Mouse (Mus musculus): Measurements from ENCODE around the gene Csmd2. TPM values are rescaled to one million over a fixed set of nuclear protein-coding genes. Genes with fewer than 3 reads are reported as not detected.

Csmd2 gene
- not detected for total RNA-seq (2021)
- long read RNA-seq, experiment 1 = 0 reads
- long read RNA-seq, experiment 2 = 0 reads

DNA sequence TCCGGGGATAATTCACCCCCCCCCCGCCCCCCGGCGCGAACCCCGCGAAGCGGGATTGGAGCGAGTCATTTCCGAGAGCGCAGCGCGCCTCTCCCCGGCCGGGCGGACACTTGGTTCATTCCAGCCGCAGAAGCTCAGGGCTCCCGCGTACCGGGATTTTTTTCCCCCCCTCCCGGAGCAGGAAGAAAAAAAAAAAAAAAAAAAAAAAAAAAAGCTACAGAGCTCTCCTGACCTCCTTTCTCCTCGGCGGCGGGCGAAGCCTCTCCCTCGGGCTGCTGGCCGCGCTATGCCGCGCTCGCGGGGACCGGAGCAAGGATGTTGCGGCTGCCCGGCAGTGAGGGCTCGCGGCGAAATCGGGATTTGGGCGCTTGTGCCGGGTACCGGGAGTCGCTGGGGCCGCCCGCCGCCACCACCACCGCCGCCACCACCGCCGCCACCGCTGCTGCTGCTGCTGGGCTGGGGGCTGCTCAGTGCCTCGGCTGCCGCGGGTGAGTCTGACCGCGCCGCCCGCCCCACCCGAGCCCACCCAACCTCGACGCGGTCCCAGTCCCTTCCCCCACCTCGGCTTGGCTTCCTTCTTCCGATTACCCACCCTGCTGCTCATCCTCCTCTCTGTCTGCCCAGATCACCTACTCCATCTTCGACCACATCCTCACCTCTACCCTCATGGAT, at the start of gene Csmd2:
Gene Csmd2 (plus strand): TSS at position 74 of the 672 bp plus-strand sequence.
- DNase-seq = no peak

DNA sequence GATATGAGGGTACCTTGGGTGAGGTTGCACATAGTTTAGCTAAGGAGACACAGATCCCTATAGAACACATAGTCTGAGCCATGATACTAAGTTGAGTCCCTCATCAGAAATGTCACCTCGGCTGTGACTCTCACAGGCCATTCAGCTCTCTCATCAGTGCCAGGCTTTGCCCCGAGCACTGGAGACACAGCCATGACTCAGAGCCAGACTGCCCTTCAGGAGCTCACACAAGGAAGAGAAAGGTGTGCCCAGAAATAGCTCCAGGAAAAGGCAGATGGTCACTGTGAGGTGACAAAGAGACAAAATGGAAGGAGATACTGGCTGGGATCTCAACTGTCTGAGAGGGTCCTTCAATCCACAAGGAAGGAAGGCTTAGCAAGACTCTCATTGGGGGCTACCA, 40.0 kb upstream of the Csmd2 start:
- no peak for DNase-seq

DNA sequence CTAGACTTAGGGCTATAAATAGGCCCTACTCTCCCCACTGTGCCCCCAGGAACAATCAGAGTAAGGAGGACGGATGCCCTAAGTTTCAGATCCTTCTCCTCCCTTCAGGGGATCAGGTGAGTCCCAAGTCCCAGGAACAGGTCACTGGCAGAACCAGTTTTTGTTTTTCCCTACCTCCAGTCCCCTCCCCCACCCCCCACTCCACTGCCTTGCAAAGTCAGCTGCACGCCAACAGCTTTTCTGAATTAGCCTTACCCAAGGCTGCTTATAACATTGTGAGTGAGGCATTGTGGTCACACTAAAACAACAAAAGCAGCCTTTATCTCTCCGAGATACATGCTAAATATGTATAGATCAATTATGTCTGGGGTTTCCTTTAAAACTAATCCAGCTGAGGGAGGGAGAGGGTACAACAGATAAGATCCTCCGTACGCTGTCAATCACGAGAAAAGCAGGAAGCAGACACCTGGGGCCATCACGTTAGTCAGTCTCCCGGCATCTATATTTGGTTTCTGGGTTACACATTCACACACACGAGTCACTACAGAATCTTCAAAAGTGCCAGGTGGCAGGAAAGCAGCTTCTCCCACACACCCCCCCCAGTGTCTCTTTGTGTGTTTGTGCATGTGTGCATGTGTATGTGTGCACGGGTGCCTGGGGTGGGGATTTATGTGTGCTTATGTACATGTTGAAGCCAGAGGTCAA, 34.5 kb upstream of the Csmd2 start:
- no peak for DNase-seq

DNA sequence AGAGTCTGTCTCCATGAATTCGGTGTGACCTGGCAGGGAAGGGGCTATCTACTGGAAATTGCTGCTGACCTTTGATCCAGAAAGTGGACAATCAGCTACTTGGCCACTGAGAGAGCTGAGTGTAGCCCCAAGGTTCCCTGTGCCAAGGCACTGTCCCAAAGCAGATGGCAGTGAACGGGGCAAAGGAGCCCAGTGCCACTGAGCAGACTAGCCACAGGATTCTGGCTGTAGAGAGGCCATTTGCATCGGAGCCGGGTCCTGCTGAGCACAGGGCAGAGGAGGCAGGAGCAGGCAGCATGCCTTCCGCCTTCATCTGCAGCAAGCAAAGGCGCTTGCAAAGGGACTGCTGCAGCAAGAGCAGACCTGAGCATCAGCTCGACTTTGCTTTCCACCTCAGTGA, 18.6 kb upstream of the Csmd2 start:
- no peak for DNase-seq

DNA sequence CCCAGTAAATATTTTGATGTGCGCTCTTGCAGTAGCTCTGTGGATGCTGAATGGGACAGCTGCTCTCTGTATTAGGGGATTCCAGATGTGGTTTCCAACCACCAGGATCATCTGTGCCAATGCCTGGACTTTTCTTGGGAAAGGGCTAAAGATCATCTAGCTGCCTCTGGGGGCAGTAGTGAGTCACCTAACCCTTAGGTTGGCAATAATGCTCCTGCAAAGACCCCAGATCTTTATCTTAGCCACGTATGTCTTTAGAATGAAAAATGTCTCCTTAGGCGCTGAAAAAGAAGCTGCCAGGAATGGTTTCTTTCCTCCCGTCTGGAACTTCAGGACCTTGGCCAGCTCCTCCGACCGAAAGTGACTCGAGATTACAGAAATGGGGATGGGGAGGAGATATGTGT, 17.6 kb upstream of the Csmd2 start:
- DNase-seq = no peak

DNA sequence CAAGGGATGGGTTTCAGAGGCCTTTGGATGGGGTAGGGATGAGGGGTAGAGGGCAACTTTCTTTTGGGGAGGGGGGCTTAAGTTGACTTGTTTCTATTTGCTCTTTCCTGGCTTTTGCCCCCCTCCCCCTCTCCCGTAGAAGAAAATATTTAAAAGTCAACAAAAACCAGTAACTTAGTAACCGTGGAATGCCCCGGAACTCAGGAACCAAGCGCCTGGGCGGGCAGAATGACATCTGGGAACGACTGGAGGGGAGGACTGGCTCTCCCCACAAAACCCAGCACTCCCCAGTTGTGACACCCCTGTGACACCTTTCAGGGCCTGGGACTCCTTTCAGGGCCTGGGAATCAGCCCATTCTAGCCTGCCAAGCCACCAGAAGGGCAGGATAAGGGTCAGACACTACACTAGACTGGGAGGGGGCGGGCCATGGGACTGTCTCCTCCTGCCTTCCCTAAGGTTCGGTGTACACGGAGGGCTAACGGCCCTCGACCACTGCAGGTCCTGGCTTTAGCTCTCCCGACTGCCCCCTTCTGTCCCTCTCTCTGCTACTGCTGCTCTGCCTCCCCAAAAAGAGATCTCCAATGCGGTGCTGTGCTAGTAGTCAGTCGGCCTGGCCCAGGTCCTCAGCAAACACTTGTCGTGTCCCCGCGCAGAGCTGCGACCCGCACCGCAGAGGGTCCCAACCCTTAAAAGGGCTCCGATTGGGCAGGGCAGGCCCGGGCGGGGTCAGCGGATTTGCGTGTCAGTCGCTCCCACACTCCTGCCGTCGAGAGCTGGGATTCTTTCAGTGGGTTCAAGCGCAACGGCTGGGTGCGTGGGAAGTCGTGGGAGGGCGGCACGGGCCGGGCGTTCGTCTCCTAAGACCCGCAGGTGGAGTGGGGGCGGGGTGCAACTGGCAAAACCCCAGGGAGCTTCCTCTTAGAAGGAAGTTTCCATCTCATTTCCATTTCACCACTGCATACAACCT, 16.5 kb upstream of the Csmd2 start, which contains the start of gene CK137956:
Gene CK137956 (minus strand): TSS at position 51 of the 968 bp plus-strand sequence.
- DNase-seq = no peak

DNA sequence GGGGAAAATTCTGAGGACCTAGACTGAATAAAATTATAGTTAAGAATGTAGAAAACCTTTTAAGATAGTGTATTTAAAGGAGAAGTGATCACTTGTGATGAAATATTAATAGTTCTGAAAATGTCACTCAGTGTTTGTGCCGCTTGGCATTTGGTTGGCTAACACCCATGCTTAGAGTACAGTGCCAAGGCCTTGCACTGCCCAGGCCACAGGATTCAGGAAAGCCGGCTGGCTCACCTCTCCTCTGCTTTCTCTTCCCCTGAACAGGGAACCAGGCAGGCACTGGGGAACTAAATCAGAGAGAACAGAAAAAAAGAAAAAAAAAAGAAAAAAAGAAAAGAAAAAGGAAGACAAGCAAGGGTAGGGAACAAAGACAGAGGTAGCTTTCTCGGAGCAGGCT, 14.7 kb upstream of the Csmd2 start:
- no peak for DNase-seq

DNA sequence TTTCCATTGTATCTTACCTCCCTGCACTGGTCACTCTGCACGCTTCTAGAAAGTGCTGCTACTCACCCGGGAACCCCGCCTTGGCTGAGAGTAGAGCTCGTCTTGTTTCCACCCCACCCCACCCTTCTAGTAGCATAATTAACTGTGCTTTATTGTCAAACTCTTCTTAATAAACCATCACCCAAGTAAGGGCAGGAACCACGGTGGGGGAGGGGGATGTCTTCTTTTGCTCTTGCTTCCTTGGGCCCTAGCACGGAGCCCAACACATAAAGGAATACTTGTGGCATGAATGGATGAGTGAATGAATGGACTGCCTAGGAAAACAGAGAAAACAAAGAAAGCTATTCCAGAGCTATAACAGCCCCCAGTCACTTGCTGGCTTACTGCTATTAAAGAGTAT, 6.5 kb upstream of the Csmd2 start:
- DNase-seq = no peak

DNA sequence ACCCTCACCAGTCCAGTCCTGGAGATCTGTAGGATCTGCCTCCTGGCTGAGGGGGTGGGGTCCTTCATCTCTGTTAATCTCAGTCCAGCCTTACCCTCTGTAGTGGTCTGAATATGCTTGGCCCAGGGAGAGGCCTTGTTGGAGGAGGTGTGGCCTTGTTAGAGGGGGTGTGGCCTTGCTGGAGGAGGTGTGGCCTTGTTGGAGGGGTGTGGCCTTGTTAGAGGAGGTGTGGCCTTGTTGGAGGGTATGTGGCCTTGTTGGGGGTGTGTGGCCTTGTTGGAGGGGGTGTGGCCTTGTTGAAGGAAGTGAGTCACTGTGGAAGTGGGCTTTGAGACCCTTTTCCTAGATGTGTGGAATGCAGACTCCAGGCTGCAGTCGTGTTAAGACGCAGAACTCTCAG, 3.2 kb upstream of the Csmd2 start:
- no peak for DNase-seq

DNA sequence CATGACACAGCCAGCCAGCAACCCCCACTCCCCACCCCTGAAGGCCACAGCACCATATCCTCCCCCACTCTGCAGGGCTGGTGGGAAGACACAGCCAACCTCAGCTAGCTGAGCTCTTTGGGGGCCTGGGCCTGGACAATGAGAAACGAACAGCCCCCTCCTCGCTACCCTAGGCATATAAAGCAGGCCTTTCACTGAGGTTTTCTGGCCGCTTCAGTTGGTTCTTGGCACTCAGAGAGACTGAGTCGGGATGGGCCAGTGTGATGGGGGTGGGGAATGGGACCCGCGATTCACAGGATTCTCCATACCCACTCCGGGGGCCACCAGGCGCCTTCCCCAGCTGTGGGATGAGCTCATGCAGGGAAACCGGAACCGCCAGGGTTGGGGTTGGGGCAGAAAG, 1.8 kb upstream of the Csmd2 start:
- no peak for DNase-seq

DNA sequence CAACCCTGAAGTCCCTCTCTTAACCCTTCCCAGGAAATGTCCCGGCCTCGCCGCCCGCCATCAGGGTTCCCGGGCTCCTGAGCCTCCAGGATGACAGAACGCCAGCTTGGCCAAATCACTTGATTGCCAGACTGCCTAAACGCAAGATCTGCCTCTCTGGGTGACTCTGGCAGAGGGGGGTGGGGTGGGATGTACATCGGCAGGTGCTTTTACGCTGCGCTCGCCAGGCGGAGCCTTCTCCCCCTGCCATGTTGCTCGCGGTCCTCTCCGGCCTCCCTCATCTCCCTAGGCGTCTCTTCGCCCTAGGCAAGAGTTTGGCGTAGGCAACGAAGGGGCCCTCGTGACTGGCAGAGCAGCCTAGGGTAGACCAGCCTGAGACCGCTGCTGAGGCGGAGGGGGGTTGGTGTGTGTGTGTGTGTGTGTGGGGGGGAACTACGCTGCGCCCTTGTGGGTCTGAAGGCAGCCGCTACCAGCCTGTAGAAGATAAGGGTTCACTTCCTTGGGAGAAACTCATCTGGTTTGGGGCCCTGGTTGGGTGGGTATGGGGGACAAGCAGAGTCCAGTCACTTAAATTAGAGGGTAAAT, 1.1 kb upstream of the Csmd2 start:
- DNase-seq = no peak

DNA sequence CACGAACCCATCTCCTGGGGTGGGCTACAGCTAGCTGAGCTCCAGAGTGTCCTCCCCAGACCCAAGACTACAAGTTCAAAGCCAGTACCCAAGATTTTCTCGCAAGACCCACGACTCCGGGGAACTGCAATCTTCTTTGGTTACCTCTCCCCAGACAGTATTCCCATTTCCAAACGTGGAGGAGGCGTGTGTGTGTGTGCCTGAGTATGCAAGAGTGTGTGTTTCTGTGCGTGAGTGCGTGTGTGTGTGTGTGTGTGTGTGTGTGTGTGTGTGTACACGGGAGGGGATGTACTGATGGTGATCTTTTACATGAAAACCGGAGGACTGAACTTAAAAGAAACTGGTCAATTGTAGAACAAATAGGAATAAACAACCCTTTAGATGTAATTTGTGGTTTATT, 387 bp upstream of the Csmd2 start:
- DNase-seq = no peak

DNA sequence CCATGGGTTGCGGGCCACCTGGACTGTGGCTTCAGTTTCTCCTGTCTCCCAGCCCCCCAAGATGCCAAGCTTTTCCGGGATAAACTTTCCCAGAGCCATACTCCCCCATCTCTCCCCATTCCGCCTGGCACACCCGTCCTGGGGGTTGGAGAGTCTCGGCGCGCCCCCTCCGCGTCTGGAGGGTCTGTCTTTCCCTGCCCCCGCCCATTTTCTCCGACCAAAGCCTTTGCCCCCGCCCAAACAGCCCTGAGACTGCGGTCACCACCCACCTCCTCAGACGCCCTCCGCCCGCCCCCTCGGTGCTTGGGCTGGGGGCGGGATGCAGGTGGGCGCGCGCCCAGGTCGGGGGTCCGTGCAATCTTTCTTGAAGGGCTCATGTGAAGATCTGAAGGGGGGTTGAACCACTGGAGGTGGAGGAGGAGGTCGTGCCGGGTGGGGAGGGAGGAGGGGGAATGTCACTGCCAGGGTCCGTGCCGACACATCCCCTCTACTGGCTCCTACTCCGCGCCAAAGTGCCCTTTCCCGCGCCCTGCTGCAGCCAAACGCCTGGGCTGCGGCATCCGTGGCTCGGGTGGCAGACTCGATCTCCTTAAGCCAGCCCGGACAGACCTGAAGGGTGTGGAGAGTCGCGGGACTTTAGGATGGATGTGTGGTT, 996 bp downstream of the Csmd2 start:
- no peak for DNase-seq

DNA sequence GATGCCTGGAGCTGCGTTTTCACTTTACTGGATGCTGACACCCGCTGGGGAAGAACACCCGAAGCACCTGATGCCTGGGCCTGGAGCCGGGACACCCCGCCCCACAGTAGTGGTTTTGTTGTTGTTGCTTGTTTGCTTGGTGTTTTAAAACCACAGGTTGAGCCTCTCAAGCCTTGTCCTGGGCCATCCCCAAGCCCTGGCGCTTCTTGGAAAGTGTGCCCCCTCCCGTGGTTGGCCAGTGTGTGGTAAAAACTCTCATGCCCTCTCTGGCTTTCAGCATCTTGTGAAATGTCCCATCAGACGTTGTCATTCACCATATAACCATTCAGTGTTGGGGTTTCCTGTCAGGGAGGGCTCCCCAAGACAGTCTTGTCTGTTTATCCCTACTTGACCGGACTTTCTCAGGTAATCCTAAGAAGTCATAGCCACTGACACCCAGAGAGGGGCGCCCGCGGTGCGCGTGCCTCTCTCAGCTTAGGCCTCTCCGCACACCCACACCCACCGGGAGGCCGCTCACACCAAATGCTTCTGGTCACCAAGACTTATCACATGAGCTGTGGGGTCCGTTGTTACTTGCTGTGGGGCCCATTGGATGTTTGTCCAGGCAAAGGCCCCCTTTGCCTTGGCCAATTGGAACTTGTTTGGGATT, 1.8 kb downstream of the Csmd2 start:
- DNase-seq = no peak

DNA sequence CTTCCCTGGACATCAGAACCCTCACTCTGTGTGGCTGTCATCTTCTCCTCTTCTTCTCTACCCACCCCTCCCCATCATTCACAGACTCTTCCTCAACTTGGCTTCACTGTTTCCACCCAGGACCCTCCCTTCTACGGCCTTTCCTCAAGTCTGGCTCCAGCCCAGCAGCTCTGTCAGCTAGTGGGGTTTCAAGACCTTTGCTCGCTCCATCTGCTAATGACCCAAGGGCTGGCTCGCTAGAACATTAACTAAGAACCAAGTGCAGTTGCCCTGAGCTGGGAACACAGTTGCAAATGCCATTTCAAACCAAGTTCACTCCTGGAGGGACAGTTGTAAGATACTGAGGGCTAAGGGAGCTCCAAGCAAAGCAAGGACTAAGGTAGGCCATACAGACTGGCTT, 11.6 kb downstream of the Csmd2 start:
- DNase-seq = no peak

DNA sequence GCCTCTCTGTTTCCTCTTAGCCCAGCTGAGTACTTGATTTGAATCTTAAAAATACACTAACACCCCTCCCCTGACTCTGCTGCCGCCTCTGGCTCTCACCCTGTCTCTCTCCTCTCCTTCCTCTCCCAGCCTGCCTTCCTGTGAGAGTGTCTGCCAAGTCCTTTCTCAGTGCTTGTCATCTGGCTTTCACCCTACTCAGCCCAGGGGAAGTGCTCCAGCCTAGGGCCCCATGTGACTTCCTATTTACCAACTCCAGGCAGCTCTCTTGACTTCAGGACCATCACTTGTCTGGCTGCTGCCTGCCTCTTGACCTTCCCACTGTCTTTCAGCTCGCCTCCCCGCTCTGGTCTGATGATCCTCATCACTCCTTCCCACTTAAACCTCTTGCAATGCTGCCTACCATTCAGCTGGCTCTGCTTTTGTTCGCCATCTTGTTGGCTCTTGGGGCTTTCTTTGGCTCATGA, 15.0 kb downstream of the Csmd2 start:
- no peak for DNase-seq

DNA sequence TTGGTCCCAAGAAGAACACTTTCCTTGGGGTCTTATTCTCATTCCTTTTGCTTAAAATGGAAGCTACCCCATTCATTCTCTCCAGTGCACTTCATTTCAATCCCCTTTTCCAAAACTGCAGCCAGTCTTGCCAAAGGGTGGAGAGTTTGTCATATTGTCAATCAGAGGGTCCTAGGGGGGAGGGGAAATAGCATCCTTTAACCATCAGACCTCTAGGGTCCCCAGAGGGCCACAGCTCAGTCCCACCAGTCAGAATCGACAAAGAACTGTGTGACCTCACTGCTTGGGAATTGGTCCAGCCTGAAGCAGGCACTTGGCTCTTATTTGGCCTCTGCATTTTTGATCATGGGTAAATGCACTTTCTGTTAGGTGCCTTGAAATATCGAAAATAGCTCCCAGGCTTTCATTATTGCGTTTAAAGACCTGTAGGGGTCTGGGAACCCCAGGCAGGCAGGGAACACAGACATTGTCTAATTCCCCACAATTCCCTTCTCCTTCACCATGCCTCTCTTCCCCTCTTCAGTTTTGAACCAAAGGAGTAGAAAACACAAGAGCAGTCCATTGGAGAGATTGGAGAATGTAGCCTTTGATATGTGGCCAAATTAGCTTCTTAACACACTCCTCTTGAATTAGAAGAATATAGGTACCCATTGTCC, 17.3 kb downstream of the Csmd2 start:
- no peak for DNase-seq

DNA sequence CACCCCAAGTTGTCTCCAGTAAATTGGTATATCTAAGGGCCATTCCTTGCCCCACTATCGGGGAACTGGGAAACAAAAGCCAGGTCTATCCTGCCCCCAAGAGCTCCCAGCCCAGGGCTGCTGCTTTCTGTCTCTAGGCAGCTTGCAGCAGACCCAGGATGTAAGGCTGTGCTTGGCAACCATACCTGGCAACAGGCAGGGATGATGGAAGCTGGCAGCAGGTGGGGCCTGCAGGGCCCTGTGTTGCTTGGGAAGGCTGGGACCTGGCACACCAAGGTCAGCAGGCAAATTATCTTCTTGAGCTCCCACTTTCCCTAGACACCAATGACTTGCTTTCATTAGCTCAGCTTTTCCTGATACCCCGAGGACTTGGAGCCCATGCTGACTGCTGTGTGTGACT, 31.8 kb downstream of the Csmd2 start:
- no peak for DNase-seq

DNA sequence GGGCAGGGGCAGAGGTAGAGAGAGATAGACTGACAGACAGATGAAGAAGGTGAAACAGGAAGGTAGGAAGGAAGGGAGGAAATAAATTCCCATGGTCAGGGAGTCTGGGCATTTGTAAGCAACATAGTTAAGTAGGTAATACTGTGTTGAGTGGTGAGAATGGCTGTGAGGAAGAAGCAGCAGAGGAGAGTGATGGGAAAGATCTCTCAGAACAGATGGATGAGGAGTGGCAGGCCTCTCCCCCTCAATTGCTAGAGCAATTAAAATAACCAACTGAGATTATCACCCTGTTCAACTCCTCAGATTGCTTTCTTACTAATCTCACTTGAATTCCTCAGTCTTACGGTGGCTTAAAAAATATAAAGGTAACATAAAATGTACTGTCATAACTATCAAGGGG, 40.6 kb downstream of the Csmd2 start:
- DNase-seq = no peak

DNA sequence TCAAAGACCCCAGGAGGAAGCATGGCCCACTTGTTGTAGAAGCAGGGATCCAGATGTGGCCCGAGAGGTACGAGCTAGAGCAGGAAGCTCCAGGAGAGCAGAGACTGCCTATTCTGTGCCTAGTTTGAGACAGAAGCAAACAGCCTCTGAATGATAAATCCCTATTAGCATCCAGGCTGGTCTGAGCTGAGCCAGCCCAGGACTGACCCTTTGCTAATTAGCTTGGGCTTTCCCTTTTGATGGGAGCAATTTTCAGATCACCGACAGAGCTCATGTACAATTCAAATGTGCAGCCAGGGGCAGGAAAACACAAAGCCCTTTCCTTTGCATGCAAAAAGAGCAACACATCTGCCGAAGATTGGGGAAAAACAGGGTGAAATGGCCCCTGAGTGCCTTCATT, 54.2 kb downstream of the Csmd2 start:
- DNase-seq = no peak

DNA sequence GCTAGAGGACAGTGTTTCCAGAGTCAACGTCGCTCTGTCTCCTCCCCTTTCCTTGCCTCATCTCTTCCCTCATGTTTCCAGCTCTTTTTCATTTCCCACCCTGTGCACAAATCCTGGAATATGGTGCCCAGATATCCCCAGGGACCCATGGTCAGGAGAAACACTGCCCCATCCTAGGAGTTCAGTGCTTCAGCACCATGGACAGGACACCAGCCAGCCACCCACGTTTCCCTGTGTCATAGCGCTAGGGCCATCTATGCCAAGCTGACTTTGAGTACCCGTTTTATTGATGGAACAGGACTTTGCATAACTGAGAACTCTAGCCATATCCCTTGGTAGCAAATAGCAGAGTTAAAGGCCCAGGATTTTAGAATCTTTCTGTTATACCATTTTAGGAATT, 55.0 kb downstream of the Csmd2 start:
- DNase-seq = no peak

All from gastrocnemius, postnatal 25 days (tissue).